Comparison of ENCODE assay signal across 8 mouse cellular contexts in genomic region chr6:124829799-124830700, GRCm38 (mm10). TPM values are rescaled to one million over a fixed set of nuclear protein-coding genes. Genes with fewer than 3 reads are reported as not detected.
DNase-seq lines count a peak whose midpoint lies in the region; ATAC-seq and TF ChIP-seq lines count a peak whose summit lies in the region.

No protein-coding gene starts in this region.

- peak overlapping the region; percentile 90 for H3K27ac ChIP-seq in forebrain, embryonic 16.5 days (ENCODE audit: low read length)
- H3K27ac ChIP-seq in lung, embryonic 15.5 days = peak overlapping the region; percentile 93

- H3K4me1 ChIP-seq in G1E (ENCODE audit: insufficient read depth, low read depth, low read length) = peaks cover 53% of the 10 kb centered on the region
- H3K4me1 ChIP-seq in forebrain, embryonic 16.5 days (replicated peaks; ENCODE audit: control insufficient read depth, insufficient read depth, low read length) = peaks cover 25% of the 10 kb centered on the region
- H3K4me1 ChIP-seq in lung, embryonic 15.5 days = peaks cover 27% of the 10 kb centered on the region

- ATAC-seq in G1E (ENCODE audit: extremely low read depth, insufficient number of reproducible peaks, low FRiP score, poor library complexity, severe bottlenecking) = peak; percentile 69
- peak; percentile 85 for ATAC-seq in forebrain, embryonic 16.5 days
- ATAC-seq in lung, embryonic 15.5 days (ENCODE audit: borderline replicate concordance, extremely low read depth, low FRiP score, low TSS enrichment) = peak; percentile 90

- peak overlapping the region; percentile 58 for H3K4me2 ChIP-seq in forebrain, embryonic 16.5 days (ENCODE audit: low read length)
- peak overlapping the region; percentile 85 for H3K4me2 ChIP-seq in lung, embryonic 15.5 days

- H3K4me3 ChIP-seq in G1E (ENCODE audit: low read depth, low read length) = peak overlapping the region; percentile 91
- peak overlapping the region; percentile 75 for H3K4me3 ChIP-seq in forebrain, embryonic 16.5 days (replicated peaks; ENCODE audit: low read length)
- H3K4me3 ChIP-seq in lung, embryonic 15.5 days = peak overlapping the region; percentile 61

- H3K36me3 ChIP-seq in G1E (replicated peaks) = peaks cover 73% of the 10 kb centered on the region
- no peaks in the 10 kb centered on the region; the same call in 1 of the 2 replicates for H3K36me3 ChIP-seq in forebrain, embryonic 16.5 days (ENCODE audit: control insufficient read depth, insufficient read depth)
- peaks cover 42% of the 10 kb centered on the region for H3K36me3 ChIP-seq in lung, embryonic 15.5 days

- under 1% methylated on average over 38 of the region's 38 CpGs for WGBS in forebrain, embryonic 16.5 days
- whole genome bisulfite sequencing in lung, embryonic 15.5 days = under 1% methylated on average over 38 of the region's 38 CpGs

- H3K27me3 ChIP-seq in G1E (ENCODE audit: insufficient read depth, low read length) = no peaks in the 10 kb centered on the region
- H3K27me3 ChIP-seq in forebrain, embryonic 16.5 days (replicated peaks; ENCODE audit: control insufficient read depth, insufficient read depth, low read length) = no peaks in the 10 kb centered on the region
- no peaks in the 10 kb centered on the region for H3K27me3 ChIP-seq in lung, embryonic 15.5 days

- no peak for TF ChIP-seq CTCF in G1E (IDR thresholded peaks at IDR 0.05; ENCODE audit: low read depth, low read length)

- H3K9ac ChIP-seq in forebrain, embryonic 16.5 days (replicated peaks; ENCODE audit: low read depth, low read length) = peak overlapping the region; percentile 57
- peak overlapping the region; percentile 75 for H3K9ac ChIP-seq in lung, embryonic 15.5 days

- no peaks in the 10 kb centered on the region for H3K9me3 ChIP-seq in G1E (replicated peaks)
- H3K9me3 ChIP-seq in forebrain, embryonic 16.5 days (ENCODE audit: control insufficient read depth, low read length) = no peaks in the 10 kb centered on the region
- no peaks in the 10 kb centered on the region for H3K9me3 ChIP-seq in lung, embryonic 15.5 days

- peak; percentile 100 for DNase-seq in G1E (ENCODE audit: low spot score)
- peak; percentile 87 to 96 for DNase-seq in cerebellum, adult 18-20 months
- peak; percentile 94 for DNase-seq in heart, postnatal 4 days
- peak; percentile 94 to 96 for DNase-seq in layer of hippocampus, adult 8-10 months (ENCODE audit: low spot score in 2 of 2)
- DNase-seq in ovary, adult 18-20 months (ENCODE audit: low spot score) = peak; percentile 93
- peak; percentile 96 for DNase-seq in thymus, postnatal 0 days (ENCODE audit: low spot score)

RNA-seq across cellular contexts. Expression of gene Cdca3, which starts 0.7 kb away (rescaled TPM):
- total RNA-seq in G1E (2014; fragmentation: Nextera tagmentation) (109 and 112 TPM in 2 replicates), G1E (2017) (137 and 150 TPM in 2 replicates)
- polyA plus RNA-seq in G1E (2012) = 50.9 and 67.2 TPM in 2 replicates
- 69.7 and 76.7 TPM in 2 replicates for polyA plus RNA-seq in forebrain, embryonic 16.5 days (2015; fragmentation: Nextera tagmentation; extraction: Ambion mirVana)
- total RNA-seq in heart, postnatal 4 days (2021) = 10 to 100 TPM; 77.8 to 82.6 TPM
- 1 to 10 TPM in 2 of 4 experiments, under 1 TPM in 2; 0.61 to 1.0 (median 0.95) TPM for total RNA-seq in layer of hippocampus, adult 8-10 months (2022)
- 188 and 197 TPM in 2 replicates for polyA plus RNA-seq in lung, embryonic 15.5 days (2015; fragmentation: Nextera tagmentation; extraction: Ambion mirVana)
- 240 and 258 TPM in 2 replicates for polyA plus RNA-seq in thymus, postnatal 0 days (2015; fragmentation: Nextera tagmentation; extraction: Ambion mirVana)

RNA-seq across cellular contexts. Expression of gene Usp5, which starts 0.8 kb away (rescaled TPM):
- total RNA-seq in G1E (2014; fragmentation: Nextera tagmentation) (34.6 and 45.9 TPM in 2 replicates), G1E (2017) (67.0 and 76.8 TPM in 2 replicates)
- polyA plus RNA-seq in G1E (2012) = 53.0 and 68.2 TPM in 2 replicates
- polyA plus RNA-seq in forebrain, embryonic 16.5 days (2015; fragmentation: Nextera tagmentation; extraction: Ambion mirVana) = 203 and 216 TPM in 2 replicates
- total RNA-seq in heart, postnatal 4 days (2021) = 100 to 1,000 TPM; 102 to 104 TPM
- total RNA-seq in layer of hippocampus, adult 8-10 months (2022) = 100 to 1,000 TPM; 181 to 196 (median 186) TPM
- 149 and 152 TPM in 2 replicates for polyA plus RNA-seq in lung, embryonic 15.5 days (2015; fragmentation: Nextera tagmentation; extraction: Ambion mirVana)
- polyA plus RNA-seq in thymus, postnatal 0 days (2015; fragmentation: Nextera tagmentation; extraction: Ambion mirVana) = 93.0 and 93.4 TPM in 2 replicates

RNA-seq across cellular contexts. Expression of gene Gnb3, which starts 10.0 kb away (rescaled TPM):
- total RNA-seq in G1E (2014; fragmentation: Nextera tagmentation) (1.1 TPM in 1 of 2 replicates, not detected in the other), G1E (2017) (not detected in 2 replicates)
- polyA plus RNA-seq in G1E (2012) = not detected in 2 replicates
- polyA plus RNA-seq in forebrain, embryonic 16.5 days (2015; fragmentation: Nextera tagmentation; extraction: Ambion mirVana) = 0.42 and 0.75 TPM in 2 replicates
- 1 to 10 TPM; 2.6 to 3.9 TPM for total RNA-seq in heart, postnatal 4 days (2021)
- under 1 TPM in 2 of 4 experiments, not detected in 2; 0.36 to 0.96 TPM for total RNA-seq in layer of hippocampus, adult 8-10 months (2022)
- polyA plus RNA-seq in lung, embryonic 15.5 days (2015; fragmentation: Nextera tagmentation; extraction: Ambion mirVana) = 0.38 and 1.1 TPM in 2 replicates
- polyA plus RNA-seq in thymus, postnatal 0 days (2015; fragmentation: Nextera tagmentation; extraction: Ambion mirVana) = 2.3 and 2.4 TPM in 2 replicates

RNA-seq across cellular contexts. Expression of gene Tpi1, which starts 16.0 kb away (rescaled TPM):
- total RNA-seq in G1E (2014; fragmentation: Nextera tagmentation) (601 and 619 TPM in 2 replicates), G1E (2017) (903 and 1,035 TPM in 2 replicates)
- polyA plus RNA-seq in G1E (2012) = 520 and 701 TPM in 2 replicates
- polyA plus RNA-seq in forebrain, embryonic 16.5 days (2015; fragmentation: Nextera tagmentation; extraction: Ambion mirVana) = 359 and 360 TPM in 2 replicates
- total RNA-seq in heart, postnatal 4 days (2021) = 100 to 1,000 TPM; 977 to 982 TPM
- 100 to 1,000 TPM; 782 to 819 (median 789) TPM for total RNA-seq in layer of hippocampus, adult 8-10 months (2022)
- 712 and 746 TPM in 2 replicates for polyA plus RNA-seq in lung, embryonic 15.5 days (2015; fragmentation: Nextera tagmentation; extraction: Ambion mirVana)
- polyA plus RNA-seq in thymus, postnatal 0 days (2015; fragmentation: Nextera tagmentation; extraction: Ambion mirVana) = 231 and 275 TPM in 2 replicates

RNA-seq across cellular contexts. Expression of gene Spsb2, which starts 21.6 kb away (rescaled TPM):
- total RNA-seq in G1E (2014; fragmentation: Nextera tagmentation) (1.9 TPM in 2 replicates), G1E (2017) (6.9 and 9.4 TPM in 2 replicates)
- 10.1 and 10.9 TPM in 2 replicates for polyA plus RNA-seq in G1E (2012)
- 4.7 and 5.9 TPM in 2 replicates for polyA plus RNA-seq in forebrain, embryonic 16.5 days (2015; fragmentation: Nextera tagmentation; extraction: Ambion mirVana)
- 1 to 10 TPM; 3.5 to 4.4 TPM for total RNA-seq in heart, postnatal 4 days (2021)
- 1 to 10 TPM; 3.1 to 7.0 (median 6.0) TPM for total RNA-seq in layer of hippocampus, adult 8-10 months (2022)
- 11.6 and 12.7 TPM in 2 replicates for polyA plus RNA-seq in lung, embryonic 15.5 days (2015; fragmentation: Nextera tagmentation; extraction: Ambion mirVana)
- 8.9 and 9.4 TPM in 2 replicates for polyA plus RNA-seq in thymus, postnatal 0 days (2015; fragmentation: Nextera tagmentation; extraction: Ambion mirVana)

Comparison
In these comparisons a context has a peak if more than half of its experiments do, and no peak if none do; other contexts are left out.
1. Peak in every context shown above with its lines: DNase-seq, ATAC-seq, H3K4me3 ChIP-seq and H3K27ac ChIP-seq.